Mouse (Mus musculus): Measurements from ENCODE around the gene Timp1.

The Timp1 gene

DNA sequence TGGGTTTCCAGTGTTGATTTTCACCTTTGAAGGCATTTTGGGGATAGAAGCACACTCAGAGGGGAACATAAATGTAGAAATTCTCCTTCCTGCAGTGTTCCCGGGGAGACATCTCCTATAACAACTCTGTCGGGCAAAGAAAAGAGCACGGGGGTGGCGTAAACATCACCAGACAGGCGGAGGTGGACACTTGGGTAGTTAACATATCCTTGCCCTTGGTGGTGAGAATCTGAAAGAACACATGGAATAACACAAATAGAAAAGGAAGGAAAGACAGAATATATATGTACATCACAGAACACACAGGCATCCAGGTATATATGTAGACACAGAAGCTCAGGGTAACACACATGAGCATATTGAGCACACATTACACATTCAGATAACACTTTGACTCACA is 51.4 kb downstream of the Timp1 start:
- in situ Hi-C loops (cut with MboI; ENCODE audit: unreplicated experiment in 2 of 2): no loop called here

DNA sequence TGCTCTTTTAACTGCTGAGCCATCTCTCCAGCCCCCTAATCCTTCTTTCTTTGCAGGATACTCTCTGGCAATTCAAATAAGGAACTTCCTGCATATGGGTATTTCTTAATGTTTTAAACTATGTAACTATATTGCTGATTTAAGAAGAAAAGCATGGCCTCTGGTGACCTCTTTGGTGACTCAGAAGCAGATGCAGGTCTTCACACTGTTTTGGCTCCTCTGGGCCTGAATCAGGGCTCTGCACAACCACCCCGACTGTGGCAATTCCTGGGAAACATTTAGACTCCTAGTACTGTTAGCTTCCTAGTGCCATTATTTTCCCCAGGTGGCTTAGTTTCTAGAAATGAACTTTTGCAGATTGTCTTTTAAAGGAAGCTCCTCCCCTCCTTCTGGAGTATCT is 53.5 kb downstream of the Timp1 start:
- in situ Hi-C loops (cut with MboI; ENCODE audit: unreplicated experiment in 2 of 2): no loop called here

All from v-Abl transformed pro-B cells (cell line).